In genomic region chr9:15670002-15670527, GRCm38 (mm10) we compare ENCODE assay signal across 13 mouse cellular contexts. TPM values are rescaled to one million over a fixed set of nuclear protein-coding genes. Genes with fewer than 3 reads are reported as not detected.
DNase-seq lines count a peak whose midpoint lies in the region; ATAC-seq and TF ChIP-seq lines count a peak whose summit lies in the region.
"Had no signal": no experiment of that assay in that cellular context is flagged by ENCODE, and none has a peak within 500 bp of the region (broad histone marks: within the 10 kb centered on the region; RNA-seq: fewer than 3 reads in every experiment).

No protein-coding gene starts in this region.

- no peak for TF ChIP-seq CTCF in lung, embryonic 14.5 days (IDR thresholded peaks at IDR 0.05; ENCODE audit: low read depth)
- no peak for TF ChIP-seq CTCF in stomach, postnatal 0 days (IDR thresholded peaks at IDR 0.05; ENCODE audit: low read depth)

- H3K36me3 ChIP-seq in midbrain, embryonic 13.5 days, result no peaks in the 10 kb centered on the region
- H3K36me3 ChIP-seq in midbrain, embryonic 11.5 days (ENCODE audit: control insufficient read depth, insufficient read depth, low read length), result no peaks in the 10 kb centered on the region
- H3K36me3 ChIP-seq in lung, embryonic 14.5 days (ENCODE audit: insufficient read depth), result no peaks in the 10 kb centered on the region
- no peaks in the 10 kb centered on the region for H3K36me3 ChIP-seq in stomach, postnatal 0 days (ENCODE audit: control insufficient read depth, insufficient read depth, low read length)
- H3K36me3 ChIP-seq: G1E; liver, embryonic 12.5 days had no signal

- H3K9ac ChIP-seq in midbrain, embryonic 13.5 days (replicated peaks), result no peak overlapping the region
- H3K9ac ChIP-seq in midbrain, embryonic 11.5 days (ENCODE audit: low read length), result no peak overlapping the region
- H3K9ac ChIP-seq in lung, embryonic 14.5 days, result no peak overlapping the region
- H3K9ac ChIP-seq in stomach, postnatal 0 days (ENCODE audit: low read length), result no peak overlapping the region
- H3K9ac ChIP-seq: forebrain, embryonic 13.5 days; liver, embryonic 12.5 days had no signal

- H3K27ac ChIP-seq in midbrain, embryonic 13.5 days, result no peak overlapping the region
- H3K27ac ChIP-seq in midbrain, embryonic 11.5 days (ENCODE audit: low read depth, low read length), result no peak overlapping the region
- no peak overlapping the region for H3K27ac ChIP-seq in lung, embryonic 14.5 days (ENCODE audit: low read depth)
- H3K27ac ChIP-seq in stomach, postnatal 0 days (replicated peaks), result no peak overlapping the region
- H3K27ac ChIP-seq: forebrain, embryonic 13.5 days; liver, embryonic 12.5 days had no signal

- H3K4me3 ChIP-seq in midbrain, embryonic 13.5 days (replicated peaks), result no peak overlapping the region
- no peak overlapping the region for H3K4me3 ChIP-seq in midbrain, embryonic 11.5 days (ENCODE audit: low read depth, low read length)
- H3K4me3 ChIP-seq in lung, embryonic 14.5 days (ENCODE audit: low read depth, low read length), result no peak overlapping the region
- H3K4me3 ChIP-seq in stomach, postnatal 0 days (ENCODE audit: low read depth, low read length), result no peak overlapping the region
- H3K4me3 ChIP-seq: forebrain, embryonic 13.5 days; liver, embryonic 12.5 days had no signal

- ATAC-seq in midbrain, embryonic 13.5 days, result peak; percentile 30; the same call in 1 of the 2 replicates
- no peak for ATAC-seq in midbrain, embryonic 11.5 days (ENCODE audit: low FRiP score)
- ATAC-seq in lung, embryonic 14.5 days (ENCODE audit: insufficient read depth), result peak; percentile 81
- peak; percentile 79 for ATAC-seq in stomach, postnatal 0 days (ENCODE audit: low FRiP score, low TSS enrichment)
- ATAC-seq: forebrain, embryonic 13.5 days; liver, embryonic 12.5 days had no signal

- no peak for TF ChIP-seq EP300 in stomach, postnatal 0 days (optimal IDR thresholded peaks at IDR 0.05)

- no peaks in the 10 kb centered on the region for H3K27me3 ChIP-seq in midbrain, embryonic 13.5 days
- no peaks in the 10 kb centered on the region for H3K27me3 ChIP-seq in midbrain, embryonic 11.5 days (ENCODE audit: control insufficient read depth, insufficient read depth, low read length)
- H3K27me3 ChIP-seq in lung, embryonic 14.5 days (ENCODE audit: insufficient read depth, low read length), result no peaks in the 10 kb centered on the region
- no peaks in the 10 kb centered on the region for H3K27me3 ChIP-seq in stomach, postnatal 0 days (ENCODE audit: control insufficient read depth, insufficient read depth, low read length)
- H3K27me3 ChIP-seq: forebrain, embryonic 13.5 days; liver, embryonic 12.5 days had no signal

- 51% methylated on average over 5 of the region's 5 CpGs for WGBS in midbrain, embryonic 13.5 days
- WGBS in midbrain, embryonic 11.5 days, result 58% methylated on average over 5 of the region's 5 CpGs
- 4% methylated on average over 5 of the region's 5 CpGs for WGBS in lung, embryonic 14.5 days
- 13% methylated on average over 5 of the region's 5 CpGs for WGBS in stomach, postnatal 0 days

- H3K4me2 ChIP-seq in midbrain, embryonic 13.5 days (replicated peaks), result no peak overlapping the region
- no peak overlapping the region for H3K4me2 ChIP-seq in midbrain, embryonic 11.5 days
- H3K4me2 ChIP-seq in lung, embryonic 14.5 days, result no peak overlapping the region
- H3K4me2 ChIP-seq in stomach, postnatal 0 days (replicated peaks; ENCODE audit: low read depth), result no peak overlapping the region
- H3K4me2 ChIP-seq: forebrain, embryonic 13.5 days; liver, embryonic 12.5 days had no signal

- no peaks in the 10 kb centered on the region for H3K9me3 ChIP-seq in midbrain, embryonic 13.5 days
- H3K9me3 ChIP-seq in midbrain, embryonic 11.5 days (ENCODE audit: control insufficient read depth, low read length), result no peaks in the 10 kb centered on the region
- no peaks in the 10 kb centered on the region for H3K9me3 ChIP-seq in lung, embryonic 14.5 days (ENCODE audit: low read depth, low read length)
- no peaks in the 10 kb centered on the region for H3K9me3 ChIP-seq in stomach, postnatal 0 days (ENCODE audit: control insufficient read depth, low read length)
- H3K9me3 ChIP-seq: forebrain, embryonic 13.5 days; G1E; liver, embryonic 12.5 days had no signal

- DNase-seq in midbrain, embryonic 11.5 days (ENCODE audit: low spot score, missing footprints), result no peak
- DNase-seq in kidney, adult 11 months, result peak; percentile 72
- peak; percentile 43 for DNase-seq in lung, embryonic 14.5 days
- no peak for DNase-seq in stomach, postnatal 0 days (ENCODE audit: low spot score)
- DNase-seq in cerebellum, postnatal 4 days (ENCODE audit: low spot score in 2 of 2), result no peak
- DNase-seq in spleen, adult 12 weeks (ENCODE audit: low spot score), result no peak
- DNase-seq: adrenal gland, adult 8-10 months; cerebellum, adult 9-10 months; thymus, postnatal 4 days had no signal

- H3K4me1 ChIP-seq in midbrain, embryonic 13.5 days (replicated peaks), result no peaks in the 10 kb centered on the region
- no peaks in the 10 kb centered on the region for H3K4me1 ChIP-seq in midbrain, embryonic 11.5 days (ENCODE audit: control insufficient read depth, insufficient read depth, low read length)
- peaks cover 4% of the 10 kb centered on the region; the same call in 1 of the 2 replicates for H3K4me1 ChIP-seq in lung, embryonic 14.5 days (ENCODE audit: insufficient read depth)
- H3K4me1 ChIP-seq in stomach, postnatal 0 days (replicated peaks; ENCODE audit: control insufficient read depth, insufficient read depth), result no peaks in the 10 kb centered on the region
- H3K4me1 ChIP-seq: forebrain, embryonic 13.5 days; liver, embryonic 12.5 days had no signal

RNA-seq across cellular contexts. Expression of gene Slc36a4, which starts 39.5 kb away (rescaled TPM):
- polyA plus RNA-seq in midbrain, embryonic 13.5 days (2015; fragmentation: Nextera tagmentation; extraction: Ambion mirVana), result 21.1 and 23.2 TPM in 2 replicates
- polyA plus RNA-seq in midbrain, embryonic 11.5 days (2014; fragmentation: Nextera tagmentation; extraction: Ambion mirVana), result 14.7 and 16.1 TPM in 2 replicates
- polyA plus RNA-seq in lung, embryonic 14.5 days (2014; fragmentation: Nextera tagmentation; extraction: Ambion mirVana), result 18.4 and 20.2 TPM in 2 replicates
- polyA plus RNA-seq in stomach, postnatal 0 days (2015; fragmentation: Nextera tagmentation; extraction: Ambion mirVana), result 5.5 and 6.3 TPM in 2 replicates
- polyA plus RNA-seq: G1E had no signal

RNA-seq across cellular contexts. Expression of gene Deup1, which starts 42.3 kb away (rescaled TPM):
- 0.96 and 1.0 TPM in 2 replicates for polyA plus RNA-seq in midbrain, embryonic 13.5 days (2015; fragmentation: Nextera tagmentation; extraction: Ambion mirVana)
- polyA plus RNA-seq in midbrain, embryonic 11.5 days (2014; fragmentation: Nextera tagmentation; extraction: Ambion mirVana), result 0.32 and 0.52 TPM in 2 replicates
- 1.1 and 2.1 TPM in 2 replicates for polyA plus RNA-seq in lung, embryonic 14.5 days (2014; fragmentation: Nextera tagmentation; extraction: Ambion mirVana)
- polyA plus RNA-seq in stomach, postnatal 0 days (2015; fragmentation: Nextera tagmentation; extraction: Ambion mirVana), result 0.05 and 0.11 TPM in 2 replicates
- polyA plus RNA-seq: G1E; liver, embryonic 12.5 days had no signal

Comparison
In these comparisons a context has a peak if more than half of its experiments do, and no peak if none do; other contexts are left out.
1. DNase-seq: peak in kidney, adult 11 months (single experiment) and lung, embryonic 14.5 days (single experiment); none in midbrain, embryonic 11.5 days (single experiment), stomach, postnatal 0 days (single experiment), cerebellum, postnatal 4 days (0 of 2) and spleen, adult 12 weeks (single experiment).